Mouse (Mus musculus): ENCODE data around the gene Tmem144. TPM values are rescaled to one million over a fixed set of nuclear protein-coding genes. Genes with fewer than 3 reads are reported as not detected.
A peak's percentile ranks its signal among the peaks of the same experiment; 100 is the strongest.
"Not testable (repeated sequence)": the region's sequence is repeated elsewhere in the genome, so short reads cannot be mapped to it uniquely, and the experiment has no call there.

Gene Tmem144
- polyA plus RNA-seq, 1 experiment from 2014 or later: 2.3 TPM

GRCm38 (mm10) chr3:79808530-79809179 is 43.9 kb downstream of the Tmem144 start:
- ATAC-seq: no peak; the same call in 1 of the 2 replicates
- no peak overlapping the region for H3K27ac ChIP-seq (ENCODE audit: low read depth, low read length)
- WGBS: 74% methylated on average over 9 of the region's 9 CpGs
- no peak overlapping the region for H3K4me3 ChIP-seq (ENCODE audit: low read length)
- H3K9ac ChIP-seq (ENCODE audit: low read depth, low read length): no peak overlapping the region
- H3K36me3 ChIP-seq (ENCODE audit: control insufficient read depth, insufficient read depth, low read length): no peaks in the 10 kb centered on the region
- no peaks in the 10 kb centered on the region for H3K27me3 ChIP-seq (replicated peaks; ENCODE audit: control insufficient read depth, insufficient read depth, low read length)
- no peaks in the 10 kb centered on the region for H3K4me1 ChIP-seq (ENCODE audit: control insufficient read depth, insufficient read depth, low read depth, low read length)
- H3K4me2 ChIP-seq (ENCODE audit: low read length): no peak overlapping the region
- no peaks in the 10 kb centered on the region for H3K9me3 ChIP-seq (ENCODE audit: control insufficient read depth, low read length)

GRCm38 (mm10) chr3:79800761-79801160 is 51.8 kb downstream of the Tmem144 start:
- H3K4me2 ChIP-seq (ENCODE audit: low read length); H3K4me1 ChIP-seq (ENCODE audit: control insufficient read depth, insufficient read depth, low read depth, low read length); H3K4me3 ChIP-seq (ENCODE audit: low read length); ATAC-seq; H3K9ac ChIP-seq (ENCODE audit: low read depth, low read length); H3K27me3 ChIP-seq (replicated peaks; ENCODE audit: control insufficient read depth, insufficient read depth, low read length); H3K9me3 ChIP-seq (ENCODE audit: control insufficient read depth, low read length); H3K27ac ChIP-seq (ENCODE audit: low read depth, low read length); H3K36me3 ChIP-seq (ENCODE audit: control insufficient read depth, insufficient read depth, low read length): not testable (repeated sequence)
- WGBS: 90% methylated on average over 7 of the region's 7 CpGs

- 84% methylated on average over 6 of the region's 6 CpGs for WGBS
- no peaks in the 10 kb centered on the region for H3K4me1 ChIP-seq (ENCODE audit: control insufficient read depth, insufficient read depth, low read depth, low read length)
These were observed 60.3 kb downstream of the Tmem144 start for GRCm38 (mm10) chr3:79792307-79792706.

GRCm38 (mm10) chr3:79790324-79790723 is 62.2 kb downstream of the Tmem144 start:
- H3K9ac ChIP-seq (ENCODE audit: low read depth, low read length): no peak overlapping the region
- H3K36me3 ChIP-seq (ENCODE audit: control insufficient read depth, insufficient read depth, low read length): no peaks in the 10 kb centered on the region
- H3K27ac ChIP-seq (ENCODE audit: low read depth, low read length): no peak overlapping the region
- no peaks in the 10 kb centered on the region for H3K9me3 ChIP-seq (ENCODE audit: control insufficient read depth, low read length)
- H3K4me1 ChIP-seq (ENCODE audit: control insufficient read depth, insufficient read depth, low read depth, low read length): no peaks in the 10 kb centered on the region
- 58% methylated on average over 3 of the region's 3 CpGs for WGBS
- H3K27me3 ChIP-seq (replicated peaks; ENCODE audit: control insufficient read depth, insufficient read depth, low read length): no peaks in the 10 kb centered on the region
- H3K4me3 ChIP-seq (ENCODE audit: low read length): no peak overlapping the region
- no peak overlapping the region for H3K4me2 ChIP-seq (ENCODE audit: low read length)
- ATAC-seq: no peak

More at GRCm38 (mm10) chr3:79792307-79792706, 60.3 kb downstream of the Tmem144 start:
- Histone ChIP-seq H3K27ac (ENCODE audit: low read depth, low read length) (no peak overlapping the region), H3K9ac (ENCODE audit: low read depth, low read length) (no peak overlapping the region), H3K36me3 (ENCODE audit: control insufficient read depth, insufficient read depth, low read length) (no peaks in the 10 kb centered on the region), H3K4me3 (ENCODE audit: low read length) (no peak overlapping the region), H3K4me2 (ENCODE audit: low read length) (no peak overlapping the region), H3K27me3 (replicated peaks; ENCODE audit: control insufficient read depth, insufficient read depth, low read length) (no peaks in the 10 kb centered on the region), H3K9me3 (ENCODE audit: control insufficient read depth, low read length) (no peaks in the 10 kb centered on the region)
- ATAC-seq: no peak

GRCm38 (mm10) chr3:79789554-79789953 is 63.0 kb downstream of the Tmem144 start:
- no peak overlapping the region for H3K27ac ChIP-seq (ENCODE audit: low read depth, low read length)
- WGBS: 75% methylated on average over 4 of the region's 4 CpGs
- no peak overlapping the region for H3K9ac ChIP-seq (ENCODE audit: low read depth, low read length)
- H3K4me1 ChIP-seq (ENCODE audit: control insufficient read depth, insufficient read depth, low read depth, low read length): no peaks in the 10 kb centered on the region
- H3K4me2 ChIP-seq (ENCODE audit: low read length): no peak overlapping the region
- H3K36me3 ChIP-seq (ENCODE audit: control insufficient read depth, insufficient read depth, low read length): no peaks in the 10 kb centered on the region
- H3K4me3 ChIP-seq (ENCODE audit: low read length): no peak overlapping the region
- H3K9me3 ChIP-seq (ENCODE audit: control insufficient read depth, low read length): no peaks in the 10 kb centered on the region
- no peak for ATAC-seq
- H3K27me3 ChIP-seq (replicated peaks; ENCODE audit: control insufficient read depth, insufficient read depth, low read length): no peaks in the 10 kb centered on the region

- Histone ChIP-seq H3K4me2 (ENCODE audit: low read length) (no peak overlapping the region), H3K27me3 (replicated peaks; ENCODE audit: control insufficient read depth, insufficient read depth, low read length) (no peaks in the 10 kb centered on the region), H3K4me1 (ENCODE audit: control insufficient read depth, insufficient read depth, low read depth, low read length) (no peaks in the 10 kb centered on the region), H3K9ac (ENCODE audit: low read depth, low read length) (no peak overlapping the region), H3K27ac (ENCODE audit: low read depth, low read length) (no peak overlapping the region), H3K36me3 (ENCODE audit: control insufficient read depth, insufficient read depth, low read length) (no peaks in the 10 kb centered on the region), H3K4me3 (ENCODE audit: low read length) (no peak overlapping the region), H3K9me3 (ENCODE audit: control insufficient read depth, low read length) (no peaks in the 10 kb centered on the region)
- no peak for ATAC-seq
- 68% methylated on average over 6 of the region's 6 CpGs for WGBS
These were observed 63.6 kb downstream of the Tmem144 start for GRCm38 (mm10) chr3:79788959-79789358.

GRCm38 (mm10) chr3:79784362-79784736 is 68.2 kb downstream of the Tmem144 start:
- Histone ChIP-seq H3K27me3 (replicated peaks; ENCODE audit: control insufficient read depth, insufficient read depth, low read length) (no peaks in the 10 kb centered on the region), H3K27ac (ENCODE audit: low read depth, low read length) (no peak overlapping the region), H3K9ac (ENCODE audit: low read depth, low read length) (no peak overlapping the region), H3K36me3 (ENCODE audit: control insufficient read depth, insufficient read depth, low read length) (no peaks in the 10 kb centered on the region), H3K4me3 (ENCODE audit: low read length) (no peak overlapping the region), H3K4me2 (ENCODE audit: low read length) (peak overlapping the region; percentile 44), H3K4me1 (ENCODE audit: control insufficient read depth, insufficient read depth, low read depth, low read length) (no peaks in the 10 kb centered on the region), H3K9me3 (ENCODE audit: control insufficient read depth, low read length) (no peaks in the 10 kb centered on the region)
- ATAC-seq: no peak
- 17% methylated on average over 11 of the region's 11 CpGs for WGBS

- no peaks in the 10 kb centered on the region for H3K9me3 ChIP-seq (ENCODE audit: control insufficient read depth, low read length)
- 57% methylated on average over 10 of the region's 10 CpGs for WGBS
- H3K4me1 ChIP-seq (ENCODE audit: control insufficient read depth, insufficient read depth, low read depth, low read length): no peaks in the 10 kb centered on the region
- no peak overlapping the region for H3K27ac ChIP-seq (ENCODE audit: low read depth, low read length)
- no peaks in the 10 kb centered on the region for H3K36me3 ChIP-seq (ENCODE audit: control insufficient read depth, insufficient read depth, low read length)
- H3K4me3 ChIP-seq (ENCODE audit: low read length): no peak overlapping the region
- no peak for ATAC-seq
- H3K9ac ChIP-seq (ENCODE audit: low read depth, low read length): no peak overlapping the region
- peak overlapping the region; percentile 44 for H3K4me2 ChIP-seq (ENCODE audit: low read length)
- H3K27me3 ChIP-seq (replicated peaks; ENCODE audit: control insufficient read depth, insufficient read depth, low read length): no peaks in the 10 kb centered on the region
These were observed 68.8 kb downstream of the Tmem144 start for GRCm38 (mm10) chr3:79783630-79784361.

- no peak overlapping the region for H3K27ac ChIP-seq (ENCODE audit: low read depth, low read length)
- no peaks in the 10 kb centered on the region for H3K36me3 ChIP-seq (ENCODE audit: control insufficient read depth, insufficient read depth, low read length)
- H3K27me3 ChIP-seq (replicated peaks; ENCODE audit: control insufficient read depth, insufficient read depth, low read length): no peaks in the 10 kb centered on the region
- no peak overlapping the region for H3K4me2 ChIP-seq (ENCODE audit: low read length)
- H3K4me3 ChIP-seq (ENCODE audit: low read length): no peak overlapping the region
- H3K9me3 ChIP-seq (ENCODE audit: control insufficient read depth, low read length): no peaks in the 10 kb centered on the region
- no peak for ATAC-seq
- no peaks in the 10 kb centered on the region for H3K4me1 ChIP-seq (ENCODE audit: control insufficient read depth, insufficient read depth, low read depth, low read length)
- WGBS: 80% methylated on average over 2 of the region's 2 CpGs
- H3K9ac ChIP-seq (ENCODE audit: low read depth, low read length): no peak overlapping the region
These were observed 79.9 kb downstream of the Tmem144 start for GRCm38 (mm10) chr3:79772701-79773100.
